Mouse (Mus musculus) neural tube, embryonic 14.5 days (tissue): ENCODE measurements around the gene 1700056E22Rik. TPM values are rescaled to one million over a fixed set of nuclear protein-coding genes. Genes with fewer than 3 reads are reported as not detected.

ENCODE experiments used
- ATAC-seq: fragments of 200-750 bp; cut with Nextera tagmentation; 2 replicates; pipeline ENCODE4 v1.8.0; 2017; ENCODE audit warnings: low read depth, mild to moderate bottlenecking, moderate TSS enrichment, moderate library complexity
- H3K27ac ChIP-seq: fragments of 300-500 bp; sonication (generic); 2 replicates; pipeline ENCODE4 v1.5.1; 2014; ENCODE audit warnings: low read depth, mild to moderate bottlenecking, control low read depth, low read length, moderate library complexity, mixed read lengths
- H3K27me3 ChIP-seq: fragments of 300-500 bp; sonication (generic); 2 replicates; pipeline ENCODE4 v1.6.1; 2014; ENCODE audit warnings: low read length; ENCODE audit not compliant: control insufficient read depth, insufficient read depth
- H3K36me3 ChIP-seq: fragments of 300-500 bp; sonication (generic); 2 replicates; pipeline ENCODE4 v1.6.1; 2014; ENCODE audit warnings: low read length, mixed read lengths; ENCODE audit not compliant: control insufficient read depth, insufficient read depth
- H3K4me1 ChIP-seq: fragments of 300-500 bp; sonication (generic); 2 replicates; pipeline ENCODE4 v1.6.1; 2014; ENCODE audit warnings: low read length; ENCODE audit not compliant: control insufficient read depth, insufficient read depth
- H3K4me2 ChIP-seq: fragments of 300-500 bp; sonication (generic); 2 replicates; pipeline ENCODE4 v1.6.1; 2014; ENCODE audit warnings: mild to moderate bottlenecking, low read depth, low read length, control low read depth
- H3K4me3 ChIP-seq: fragments of 300-500 bp; sonication (generic); 2 replicates; pipeline ENCODE4 v1.5.1; 2014; ENCODE audit warnings: low read depth, low read length, control low read depth, mixed read lengths
- H3K9ac ChIP-seq: fragments of 300-500 bp; sonication (generic); replicated peaks from 2 replicates; pipeline ENCODE4 v1.6.1; 2014; ENCODE audit warnings: low read depth, mild to moderate bottlenecking, control low read depth, low read length, mixed read lengths
- H3K9me3 ChIP-seq: fragments of 300-500 bp; sonication (generic); 2 replicates; pipeline ENCODE4 v1.6.1; 2016; ENCODE audit warnings: low read length; ENCODE audit not compliant: control insufficient read depth
- WGBS: fragments of 180-500 bp; shearing (Covaris S2); extraction: QIAGEN DNeasy Blood & Tissue Kit; methylation state at CpG from one replicate; pipeline ENCODE4 v1.1.7; 2014; 5-methylcytosine and 5-hydroxymethylcytosine counted together
- polyA plus RNA-seq: library from polyadenylated mRNA; unstranded; fragments of >200 nt; fragmentation: Nextera tagmentation; extraction: Ambion mirVana; gene quantifications from 2 replicates; pipeline ENCODE4 v1.2.1, GENCODE M21; 2014

Gene 1700056E22Rik
- polyA plus RNA-seq, 1 experiment from 2014 or later: 0.80 TPM

DNA sequence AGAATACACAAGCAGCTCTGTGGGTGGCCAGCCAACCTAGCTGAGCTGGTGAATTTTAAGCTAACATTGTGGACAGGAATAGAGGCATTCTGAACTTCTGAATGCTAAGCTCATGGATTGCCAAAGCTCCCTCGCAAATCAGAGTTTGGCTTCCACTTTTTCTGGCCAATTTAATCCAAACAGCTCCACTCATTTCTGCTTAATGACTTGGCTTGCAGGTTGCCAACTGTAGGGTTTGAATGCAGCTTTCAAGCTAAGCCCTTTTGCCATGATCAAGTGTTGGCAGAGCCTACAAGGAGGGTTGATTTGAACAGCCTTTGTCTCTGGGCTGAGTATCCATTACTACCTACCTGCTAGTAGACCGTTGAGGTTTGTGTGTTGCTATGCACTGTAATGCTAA, 31.6 kb downstream of the 1700056E22Rik start:
- Histone ChIP-seq H3K4me1 (no peaks in the 10 kb centered on the region), H3K4me2 (no peak overlapping the region), H3K9me3 (no peaks in the 10 kb centered on the region), H3K36me3 (no peaks in the 10 kb centered on the region), H3K27ac (no peak overlapping the region), H3K4me3 (no peak overlapping the region), H3K9ac (no peak overlapping the region), H3K27me3 (no peaks in the 10 kb centered on the region)
- ATAC-seq: no peak
- 84% methylated on average over 2 of the region's 2 CpGs for whole genome bisulfite sequencing

DNA sequence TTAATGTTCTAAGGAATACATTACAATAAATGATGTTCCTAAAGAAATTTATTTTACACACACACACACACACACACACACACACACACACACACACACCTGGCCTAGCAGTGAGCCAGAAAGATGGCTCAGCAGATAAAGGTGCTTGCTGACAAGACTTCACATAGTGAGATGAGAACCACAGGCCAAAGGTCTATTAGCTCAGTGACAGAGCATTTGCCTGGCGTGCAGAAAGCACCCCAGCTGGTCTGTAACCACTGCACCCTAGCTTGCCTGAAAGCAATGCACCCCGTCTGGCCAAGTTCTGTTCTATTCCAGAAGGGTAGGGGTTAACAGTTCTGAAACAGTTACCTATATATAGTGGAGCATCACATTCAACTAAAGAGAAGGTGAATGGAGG, 36.9 kb downstream of the 1700056E22Rik start:
- H3K27me3 ChIP-seq: no peaks in the 10 kb centered on the region
- no peak overlapping the region for H3K4me2 ChIP-seq
- no peaks in the 10 kb centered on the region for H3K4me1 ChIP-seq
- H3K9me3 ChIP-seq: no peaks in the 10 kb centered on the region
- H3K36me3 ChIP-seq: no peaks in the 10 kb centered on the region
- H3K4me3 ChIP-seq: no peak overlapping the region
- ATAC-seq: no peak
- WGBS: 88% methylated on average over 2 of the region's 2 CpGs
- no peak overlapping the region for H3K27ac ChIP-seq
- no peak overlapping the region for H3K9ac ChIP-seq

DNA sequence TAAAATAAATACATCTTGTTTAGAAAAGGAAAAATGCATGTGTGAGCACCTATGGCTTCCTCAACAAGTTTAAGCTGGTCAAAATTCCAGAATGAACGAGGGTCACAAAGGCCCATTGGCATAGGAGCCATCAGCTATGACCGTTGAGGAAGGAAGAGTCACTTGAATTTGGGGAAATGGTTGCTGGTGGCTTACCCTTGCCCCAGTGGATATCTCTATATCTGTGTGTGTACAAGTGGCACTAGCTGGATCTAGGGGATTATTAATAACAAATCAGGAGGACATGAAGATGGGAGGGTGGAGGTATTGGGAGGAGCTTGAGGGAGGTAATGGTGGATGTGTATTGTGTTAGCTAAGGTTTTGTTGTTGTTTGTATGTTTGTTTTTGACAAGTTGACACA, 42.2 kb downstream of the 1700056E22Rik start:
- H3K9ac ChIP-seq: no peak overlapping the region
- H3K4me1 ChIP-seq: no peaks in the 10 kb centered on the region
- H3K4me3 ChIP-seq: no peak overlapping the region
- no peaks in the 10 kb centered on the region for H3K27me3 ChIP-seq
- ATAC-seq: no peak
- H3K36me3 ChIP-seq: no peaks in the 10 kb centered on the region
- no peaks in the 10 kb centered on the region for H3K9me3 ChIP-seq
- H3K27ac ChIP-seq: no peak overlapping the region
- WGBS: 85% methylated on average over 2 of the region's 2 CpGs
- H3K4me2 ChIP-seq: no peak overlapping the region

DNA sequence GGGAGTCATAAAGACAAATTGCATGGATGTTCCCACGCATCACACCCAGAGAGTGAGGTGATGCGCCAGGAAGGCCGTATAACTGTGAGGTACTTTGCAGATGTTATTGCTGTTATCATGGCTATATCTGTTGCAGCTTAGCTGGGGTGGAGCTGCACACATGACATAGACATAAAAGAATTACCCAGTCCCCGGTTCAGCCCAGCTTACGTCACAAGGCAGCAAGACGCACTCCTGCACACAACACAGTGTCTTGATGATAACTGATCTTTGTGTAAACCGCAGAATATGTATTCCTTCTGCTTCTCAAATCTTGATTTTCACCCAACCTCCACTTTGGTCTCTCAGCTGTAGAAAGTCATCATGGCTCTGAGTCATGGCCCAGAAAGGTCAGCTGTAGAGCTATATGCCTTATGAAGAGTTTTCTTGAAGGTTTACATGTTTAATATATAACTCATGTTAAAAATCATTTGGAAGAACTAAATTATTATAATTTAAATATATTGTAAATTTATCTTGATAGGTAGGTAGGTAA, 46.3 kb downstream of the 1700056E22Rik start:
- no peak overlapping the region for H3K27ac ChIP-seq
- H3K27me3 ChIP-seq: no peaks in the 10 kb centered on the region
- no peaks in the 10 kb centered on the region for H3K9me3 ChIP-seq
- H3K36me3 ChIP-seq: no peaks in the 10 kb centered on the region
- 92% methylated on average over 7 of the region's 7 CpGs for WGBS
- no peaks in the 10 kb centered on the region for H3K4me1 ChIP-seq
- no peak for ATAC-seq
- no peak overlapping the region for H3K4me3 ChIP-seq
- H3K9ac ChIP-seq: no peak overlapping the region
- no peak overlapping the region for H3K4me2 ChIP-seq

Other genes with a start within 250 kb of the 1700056E22Rik start
- 6.2 and 7.1 TPM in 2 replicates for gene Dusp10, start 21.0 kb downstream of the 1700056E22Rik start, polyA plus RNA-seq